Mouse (Mus musculus): ENCODE results near the gene Lyplal1. TPM values are rescaled to one million over a fixed set of nuclear protein-coding genes. Genes with fewer than 3 reads are reported as not detected.

Gene Lyplal1
- total RNA-seq (2014; fragmentation: Nextera tagmentation) (not detected in 2 replicates), total RNA-seq (2017) (not detected in 2 replicates), polyA plus RNA-seq (2012) (not detected in 2 replicates)

DNA sequence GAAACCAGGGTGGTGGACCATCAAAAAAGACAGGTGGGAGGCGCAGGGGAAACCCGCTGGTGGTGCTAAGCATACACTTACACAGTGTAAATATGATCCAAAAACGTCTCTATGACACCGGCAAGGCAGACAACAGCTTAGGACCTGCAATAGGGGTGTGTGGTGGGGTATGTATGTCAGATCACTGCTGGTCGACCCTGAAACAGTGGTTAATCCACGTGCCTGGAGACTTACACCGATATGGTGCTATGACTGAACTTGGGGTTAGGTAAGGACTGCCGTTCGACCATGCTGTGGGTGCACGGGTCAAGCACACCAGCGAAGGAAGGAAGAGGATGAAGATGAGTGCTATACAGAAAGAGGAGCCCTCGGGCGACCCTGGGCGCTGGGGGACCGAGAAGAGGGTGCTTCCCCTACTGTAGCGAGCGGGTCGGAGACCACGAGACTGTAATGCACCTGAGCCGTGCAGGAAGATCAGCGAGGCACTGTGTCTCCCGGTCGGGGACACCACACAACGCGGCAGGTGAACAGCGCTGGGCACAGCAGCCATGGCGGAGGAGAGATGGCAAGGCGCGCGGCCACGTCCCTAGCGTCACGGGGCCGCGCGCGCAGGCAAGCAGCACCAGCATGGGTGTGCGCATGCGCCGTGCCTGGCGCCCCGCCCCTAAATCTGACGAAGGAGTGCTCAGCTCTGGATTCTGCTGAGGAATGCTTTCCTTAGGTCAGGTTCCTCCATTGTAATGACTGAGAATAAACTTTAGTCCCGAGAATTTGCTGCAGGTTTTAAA lies at the start of gene Lyplal1:
Gene Lyplal1 (minus strand): TSS at position 610 of the 788 bp plus-strand sequence.
- H3K4me3 ChIP-seq (ENCODE audit: low read depth, low read length) = no peak within 1 kb of the TSS
- no peaks in the 10 kb centered on the region for H3K27me3 ChIP-seq (ENCODE audit: insufficient read depth, low read length)
- no peaks in the 10 kb centered on the region for H3K4me1 ChIP-seq (ENCODE audit: insufficient read depth, low read depth, low read length)
- no peak for TF ChIP-seq POLR2AphosphoS5 (IDR thresholded peaks at IDR 0.05; ENCODE audit: insufficient replicate concordance, low read depth, low read length)
- no peak for TF ChIP-seq GATA2 (IDR thresholded peaks at IDR 0.05; ENCODE audit: borderline replicate concordance, low read depth, low read length)
- TF ChIP-seq GATA1 (IDR thresholded peaks at IDR 0.05; ENCODE audit: borderline replicate concordance, low read length) = no peak
- TF ChIP-seq TAL1 (conservative IDR thresholded peaks at IDR 0.05; ENCODE audit: low read depth, low read length) = no peak
- TF ChIP-seq CTCF (IDR thresholded peaks at IDR 0.05; ENCODE audit: low read depth, low read length) = no peak
- ATAC-seq (ENCODE audit: extremely low read depth, insufficient number of reproducible peaks, low FRiP score, poor library complexity, severe bottlenecking) (no peak), DNase-seq (ENCODE audit: low spot score) (no peak)
- H3K9me3 ChIP-seq (replicated peaks) = peaks cover 17% of the 10 kb centered on the region
- no peaks in the 10 kb centered on the region for H3K36me3 ChIP-seq (replicated peaks)

DNA sequence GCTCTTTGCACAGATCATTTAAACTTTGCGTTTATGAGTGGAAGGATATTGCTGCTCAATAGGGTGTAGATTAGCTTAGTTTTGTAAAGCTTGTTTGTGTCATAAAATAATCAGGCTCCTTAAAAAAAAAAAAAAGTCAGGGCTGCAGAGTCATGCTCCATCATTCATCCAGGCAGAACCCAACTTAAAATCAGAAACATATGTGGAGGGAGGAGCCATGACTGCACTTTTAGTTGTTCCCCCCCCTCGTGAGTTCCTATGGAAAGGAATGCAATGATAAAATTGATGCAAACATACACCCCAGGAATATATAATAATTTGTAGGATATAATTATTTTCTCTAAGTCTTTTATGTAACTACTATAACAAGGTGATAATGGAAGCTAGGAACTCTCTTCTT lies 46.5 kb upstream of the Lyplal1 start:
- no peak for ATAC-seq (ENCODE audit: extremely low read depth, insufficient number of reproducible peaks, low FRiP score, poor library complexity, severe bottlenecking)
- no peak overlapping the region for H3K4me3 ChIP-seq (ENCODE audit: low read depth, low read length)
- no peaks in the 10 kb centered on the region for H3K27me3 ChIP-seq (ENCODE audit: insufficient read depth, low read length)
- H3K4me1 ChIP-seq (ENCODE audit: insufficient read depth, low read depth, low read length) = no peaks in the 10 kb centered on the region
- peaks cover 16% of the 10 kb centered on the region for H3K9me3 ChIP-seq (replicated peaks)
- H3K36me3 ChIP-seq (replicated peaks) = no peaks in the 10 kb centered on the region
- no peak for TF ChIP-seq GATA2 (IDR thresholded peaks at IDR 0.05; ENCODE audit: borderline replicate concordance, low read depth, low read length)
- TF ChIP-seq TAL1 (conservative IDR thresholded peaks at IDR 0.05; ENCODE audit: low read depth, low read length) = no peak
- TF ChIP-seq POLR2AphosphoS5 (IDR thresholded peaks at IDR 0.05; ENCODE audit: insufficient replicate concordance, low read depth, low read length) = no peak
- DNase-seq (ENCODE audit: low spot score) = no peak

DNA sequence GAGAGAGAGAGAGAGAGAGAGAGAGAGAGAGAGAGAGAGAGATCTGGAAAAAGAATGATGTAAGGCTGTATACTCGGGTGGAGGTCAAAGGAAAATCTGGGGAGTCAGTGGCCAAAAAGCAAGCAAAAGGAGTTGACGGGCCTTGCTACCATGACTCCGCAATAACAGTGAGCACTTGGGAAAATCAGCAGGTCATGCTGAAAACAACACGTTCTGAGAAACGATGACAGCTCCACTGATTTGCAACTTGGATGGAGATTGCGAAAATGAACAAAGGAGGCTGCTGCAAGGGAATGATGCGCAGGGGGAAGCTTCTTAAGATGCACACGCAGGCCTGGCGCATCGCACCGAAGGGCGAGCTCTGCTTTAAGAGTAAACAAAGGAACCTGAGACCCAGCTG lies 46.1 kb upstream of the Lyplal1 start:
- ATAC-seq (ENCODE audit: extremely low read depth, insufficient number of reproducible peaks, low FRiP score, poor library complexity, severe bottlenecking) (no peak), DNase-seq (ENCODE audit: low spot score) (no peak)
- peaks cover 16% of the 10 kb centered on the region for H3K9me3 ChIP-seq (replicated peaks)

DNA sequence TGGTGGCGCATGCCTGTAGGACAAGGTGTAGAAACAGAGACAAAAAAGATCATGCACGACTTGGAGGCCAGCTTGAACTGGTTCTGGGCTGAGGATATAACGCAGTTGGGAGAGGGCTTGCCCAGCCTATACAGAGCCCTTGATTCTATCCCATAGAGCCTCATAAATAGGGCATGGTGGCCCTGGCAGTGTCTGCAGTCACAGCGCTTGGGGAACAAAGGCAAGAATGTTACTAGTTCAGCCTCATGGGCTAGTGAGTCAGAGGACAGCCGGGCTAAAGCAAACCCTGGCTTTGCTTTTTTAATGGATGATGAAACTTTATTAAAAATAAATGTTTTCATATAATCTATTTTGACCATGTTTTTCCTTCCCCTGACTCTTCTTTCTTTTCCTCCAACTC lies 33.3 kb upstream of the Lyplal1 start:
- TF ChIP-seq CTCF (IDR thresholded peaks at IDR 0.05; ENCODE audit: low read depth, low read length) = no peak
- TF ChIP-seq GATA2 (IDR thresholded peaks at IDR 0.05; ENCODE audit: borderline replicate concordance, low read depth, low read length) = no peak
- TF ChIP-seq POLR2AphosphoS5 (IDR thresholded peaks at IDR 0.05; ENCODE audit: insufficient replicate concordance, low read depth, low read length) = no peak
- TF ChIP-seq TAL1 (conservative IDR thresholded peaks at IDR 0.05; ENCODE audit: low read depth, low read length) = no peak
- no peak for TF ChIP-seq GATA1 (IDR thresholded peaks at IDR 0.05; ENCODE audit: borderline replicate concordance, low read length)
- no peaks in the 10 kb centered on the region for H3K4me1 ChIP-seq (ENCODE audit: insufficient read depth, low read depth, low read length)
- no peak for DNase-seq (ENCODE audit: low spot score)

More for the DNA sequence above, 46.1 kb upstream of the Lyplal1 start:
- Histone ChIP-seq H3K4me1 (ENCODE audit: insufficient read depth, low read depth, low read length) (no peaks in the 10 kb centered on the region), H3K27me3 (ENCODE audit: insufficient read depth, low read length) (no peaks in the 10 kb centered on the region), H3K4me3 (ENCODE audit: low read depth, low read length) (no peak overlapping the region), H3K36me3 (replicated peaks) (no peaks in the 10 kb centered on the region)
- TF ChIP-seq GATA1 (IDR thresholded peaks at IDR 0.05; ENCODE audit: borderline replicate concordance, low read length) (no peak), GATA2 (IDR thresholded peaks at IDR 0.05; ENCODE audit: borderline replicate concordance, low read depth, low read length) (no peak), CTCF (IDR thresholded peaks at IDR 0.05; ENCODE audit: low read depth, low read length) (no peak), TAL1 (conservative IDR thresholded peaks at IDR 0.05; ENCODE audit: low read depth, low read length) (no peak), POLR2AphosphoS5 (IDR thresholded peaks at IDR 0.05; ENCODE audit: insufficient replicate concordance, low read depth, low read length) (no peak)

DNA sequence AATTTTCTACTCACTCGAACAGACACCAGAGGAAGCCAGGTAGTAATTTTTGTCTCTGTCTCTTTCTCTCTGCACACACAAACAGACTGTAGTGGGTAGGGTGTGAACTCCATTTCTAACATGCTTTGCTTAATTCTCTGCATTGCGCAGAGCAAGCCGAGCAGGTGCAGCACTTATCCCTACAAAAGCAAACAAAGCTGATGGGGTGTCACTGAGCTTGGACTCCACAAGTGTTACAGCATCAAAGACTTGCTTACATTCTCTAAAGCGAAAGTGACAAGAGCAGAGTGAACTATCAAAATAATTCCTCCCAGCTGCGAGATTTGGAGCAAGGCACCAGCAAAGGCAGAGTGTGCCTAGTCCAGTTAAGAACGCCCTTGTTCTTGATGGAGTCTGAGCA lies 28.3 kb upstream of the Lyplal1 start:
- Histone ChIP-seq H3K9me3 (replicated peaks) (peaks cover 19% of the 10 kb centered on the region), H3K27me3 (ENCODE audit: insufficient read depth, low read length) (no peaks in the 10 kb centered on the region)
- no peak for DNase-seq (ENCODE audit: low spot score)

More for the DNA sequence above, 33.3 kb upstream of the Lyplal1 start:
- peaks cover 16% of the 10 kb centered on the region for H3K9me3 ChIP-seq (replicated peaks)
- no peaks in the 10 kb centered on the region for H3K27me3 ChIP-seq (ENCODE audit: insufficient read depth, low read length)
- no peak overlapping the region for H3K4me3 ChIP-seq (ENCODE audit: low read depth, low read length)
- H3K36me3 ChIP-seq (replicated peaks) = no peaks in the 10 kb centered on the region
- ATAC-seq (ENCODE audit: extremely low read depth, insufficient number of reproducible peaks, low FRiP score, poor library complexity, severe bottlenecking) = no peak

DNA sequence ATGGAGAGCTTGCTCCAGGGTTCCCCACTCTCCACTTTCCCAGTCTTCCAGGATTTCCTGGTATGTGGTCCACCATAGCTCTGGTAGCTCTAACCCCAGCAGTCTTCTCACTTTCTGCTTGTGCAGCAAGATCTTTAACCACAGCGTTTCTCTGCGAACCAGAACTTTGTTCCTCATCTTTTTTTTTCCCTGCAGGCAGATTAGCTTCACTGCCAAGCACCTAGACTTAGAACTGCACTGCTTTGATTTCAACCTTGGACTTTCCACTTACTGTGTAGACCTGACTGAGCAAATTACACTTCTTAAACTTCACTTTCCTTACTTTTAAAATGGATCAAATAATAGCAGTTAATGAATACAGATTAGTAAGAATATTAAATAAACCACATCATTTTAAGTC lies 23.1 kb upstream of the Lyplal1 start:
- Histone ChIP-seq H3K4me3 (ENCODE audit: low read depth, low read length) (no peak overlapping the region), H3K36me3 (replicated peaks) (no peaks in the 10 kb centered on the region), H3K9me3 (replicated peaks) (peaks cover 17% of the 10 kb centered on the region), H3K27me3 (ENCODE audit: insufficient read depth, low read length) (no peaks in the 10 kb centered on the region), H3K4me1 (ENCODE audit: insufficient read depth, low read depth, low read length) (no peaks in the 10 kb centered on the region)
- DNase-seq (ENCODE audit: low spot score) (no peak), ATAC-seq (ENCODE audit: extremely low read depth, insufficient number of reproducible peaks, low FRiP score, poor library complexity, severe bottlenecking) (no peak)
- TF ChIP-seq CTCF (IDR thresholded peaks at IDR 0.05; ENCODE audit: low read depth, low read length) = no peak
- TF ChIP-seq GATA1 (IDR thresholded peaks at IDR 0.05; ENCODE audit: borderline replicate concordance, low read length) = no peak

More for the DNA sequence above, 28.3 kb upstream of the Lyplal1 start:
- no peak for ATAC-seq (ENCODE audit: extremely low read depth, insufficient number of reproducible peaks, low FRiP score, poor library complexity, severe bottlenecking)
- Histone ChIP-seq H3K4me1 (ENCODE audit: insufficient read depth, low read depth, low read length) (no peaks in the 10 kb centered on the region), H3K36me3 (replicated peaks) (no peaks in the 10 kb centered on the region), H3K4me3 (ENCODE audit: low read depth, low read length) (no peak overlapping the region)
- TF ChIP-seq CTCF (IDR thresholded peaks at IDR 0.05; ENCODE audit: low read depth, low read length) (no peak), TAL1 (conservative IDR thresholded peaks at IDR 0.05; ENCODE audit: low read depth, low read length) (no peak), POLR2AphosphoS5 (IDR thresholded peaks at IDR 0.05; ENCODE audit: insufficient replicate concordance, low read depth, low read length) (no peak)
